Mouse (Mus musculus) embryo, embryonic 9.5 days (tissue): ENCODE measurements at regions not wholly inside any gene's neighbourhood (a gene's known extent, or its start where the extent isn't known, plus 50 kb on each side); places are given as distances from the start of the nearest gene placed in this dataset.

Experiments used
- DNase-seq: peaks from one replicate; pipeline ENCODE4 v3.0.0-alpha.2; 2017; ENCODE audit errors: extremely low spot score

GRCm38 (mm10) chr6:66012675-66013074 lies 60.3 kb downstream of the 4930544G11Rik start:
- no peak for DNase-seq

- no peak for DNase-seq
Observed at GRCm38 (mm10) chr6:66023531-66023930, 71.1 kb downstream of the 4930544G11Rik start.

- no peak for DNase-seq
Observed at GRCm38 (mm10) chr6:66036789-66037188, 84.4 kb downstream of the 4930544G11Rik start.

GRCm38 (mm10) chr6:66051852-66052251 lies 99.4 kb downstream of the 4930544G11Rik start:
- no peak for DNase-seq

GRCm38 (mm10) chr6:66052386-66052785 lies 100.0 kb downstream of the 4930544G11Rik start:
- DNase-seq = no peak

GRCm38 (mm10) chr6:66053197-66053596 lies 100.8 kb downstream of the 4930544G11Rik start:
- DNase-seq = no peak

GRCm38 (mm10) chr6:66068874-66069273 lies 116.5 kb downstream of the 4930544G11Rik start:
- no peak for DNase-seq

- DNase-seq = peak; percentile 36
Observed at GRCm38 (mm10) chr6:66077445-66077844, 125.0 kb downstream of the 4930544G11Rik start.

GRCm38 (mm10) chr6:66078769-66079168 lies 126.4 kb downstream of the 4930544G11Rik start:
- peak; percentile 5 for DNase-seq

- DNase-seq = no peak
Observed at GRCm38 (mm10) chr6:66101555-66102071, 149.2 kb downstream of the 4930544G11Rik start.

GRCm38 (mm10) chr6:66114366-66114765 lies 162.0 kb downstream of the 4930544G11Rik start:
- DNase-seq = no peak

GRCm38 (mm10) chr6:66121479-66122183 lies 169.2 kb downstream of the 4930544G11Rik start:
- DNase-seq = no peak

GRCm38 (mm10) chr6:66124292-66124691 lies 171.9 kb downstream of the 4930544G11Rik start:
- DNase-seq = no peak

GRCm38 (mm10) chr6:66151786-66152185 lies 199.4 kb downstream of the 4930544G11Rik start:
- DNase-seq = no peak

GRCm38 (mm10) chr6:66154831-66155230 lies 202.4 kb downstream of the 4930544G11Rik start:
- DNase-seq = no peak

GRCm38 (mm10) chr6:66160805-66161204 lies 208.4 kb downstream of the 4930544G11Rik start:
- peak; percentile 12 for DNase-seq

- no peak for DNase-seq
Observed at GRCm38 (mm10) chr6:66168913-66169312, 216.5 kb downstream of the 4930544G11Rik start.

GRCm38 (mm10) chr6:66197990-66198389 lies 245.6 kb downstream of the 4930544G11Rik start:
- DNase-seq = no peak

GRCm38 (mm10) chr6:66200136-66200790 lies 247.9 kb downstream of the 4930544G11Rik start:
- peak; percentile 15 for DNase-seq

GRCm38 (mm10) chr6:66206197-66206925 lies 254.0 kb downstream of the 4930544G11Rik start:
- no peak for DNase-seq

GRCm38 (mm10) chr6:66217543-66217942 lies 265.1 kb downstream of the 4930544G11Rik start:
- DNase-seq = no peak

GRCm38 (mm10) chr6:66224164-66224903 lies 271.9 kb downstream of the 4930544G11Rik start:
- no peak for DNase-seq
